Mouse (Mus musculus) heart, adult 2 months (tissue): ENCODE results near the gene Trim31. TPM values are rescaled to one million over a fixed set of nuclear protein-coding genes. Genes with fewer than 3 reads are reported as not detected.

Source experiments
- DNase-seq, 2 experiments: peaks; one replicate each; pipeline ENCODE4 v3.0.0; 2021
- H3K27ac ChIP-seq: fragments of 200-600 bp; 2 replicates; pipeline ENCODE4 v1.8.1; 2022
- H3K27me3 ChIP-seq: fragments of 200-500 bp; 2 replicates; pipeline ENCODE4 v1.6.1; 2012; ENCODE audit warnings: mild to moderate bottlenecking, low read length, inconsistent platforms, mixed read lengths; ENCODE audit not compliant: control insufficient read depth, insufficient read depth
- H3K36me3 ChIP-seq: fragments of 200-500 bp; 2 replicates; pipeline ENCODE4 v1.6.1; 2012; ENCODE audit warnings: low read length, inconsistent platforms; ENCODE audit not compliant: control insufficient read depth, insufficient read depth
- H3K4me1 ChIP-seq: fragments of 200-500 bp; 2 replicates; pipeline ENCODE4 v1.6.1; 2011; ENCODE audit warnings: low read length; ENCODE audit not compliant: control insufficient read depth, insufficient read depth
- H3K4me3 ChIP-seq: fragments of 200-600 bp; 2 replicates; pipeline ENCODE4 v1.8.1; 2022
- H3K79me2 ChIP-seq: fragments of 200-500 bp; replicated peaks from 2 replicates; pipeline ENCODE4 v1.6.1; 2012; ENCODE audit warnings: mild to moderate bottlenecking, inconsistent platforms, low read length, moderate library complexity, mixed read lengths; ENCODE audit not compliant: control insufficient read depth, insufficient read depth
- H3K9ac ChIP-seq: fragments of 200-500 bp; 2 replicates; pipeline ENCODE4 v1.6.1; 2012; ENCODE audit warnings: low read depth, mild to moderate bottlenecking, control low read depth, inconsistent platforms, low read length, mixed read lengths
- CTCF ChIP-seq: fragments of 200-600 bp; IDR thresholded peaks from 2 replicates; pipeline ENCODE4 v1.8.1; 2022; ENCODE audit warnings: antibody characterized with exemption, mild to moderate bottlenecking, moderate library complexity
- EP300 ChIP-seq: fragments of 200-500 bp; IDR thresholded peaks from 2 replicates; pipeline ENCODE4 v1.6.1; 2011; ENCODE audit warnings: low read depth, low read length, control low read depth; ENCODE audit not compliant: insufficient read depth
- POLR2A ChIP-seq: fragments of 200-500 bp; IDR thresholded peaks from 2 replicates; pipeline ENCODE4 v1.6.1; 2011; ENCODE audit warnings: mild to moderate bottlenecking, low read depth, low read length, control low read depth; ENCODE audit not compliant: insufficient read depth
- WGBS: fragments of 180-500 bp; shearing (Covaris S2); methylation state at CpG from one replicate; pipeline ENCODE4 v1.1.7; 2018; 5-methylcytosine and 5-hydroxymethylcytosine counted together
- intact Hi-C: fragments of 180-260 bp; cut with DNase I; formaldehyde crosslinking; loops from one replicate; pipeline ENCODE4 v1.15.1; 2025
- polyA plus RNA-seq: library from polyadenylated mRNA; depleted of rRNA; stranded (reverse); fragments of >200 nt; gene quantifications from 2 replicates; pipeline ENCODE4 v1.2.3, GENCODE M21; 2012
- total RNA-seq, 2 experiments: library from RNA; stranded (reverse); gene quantifications; 2 replicates each; pipeline ENCODE4 v1.2.3; 2021

Gene Trim31
- total and polyA plus RNA-seq, 3 experiments = not detected

DNA sequence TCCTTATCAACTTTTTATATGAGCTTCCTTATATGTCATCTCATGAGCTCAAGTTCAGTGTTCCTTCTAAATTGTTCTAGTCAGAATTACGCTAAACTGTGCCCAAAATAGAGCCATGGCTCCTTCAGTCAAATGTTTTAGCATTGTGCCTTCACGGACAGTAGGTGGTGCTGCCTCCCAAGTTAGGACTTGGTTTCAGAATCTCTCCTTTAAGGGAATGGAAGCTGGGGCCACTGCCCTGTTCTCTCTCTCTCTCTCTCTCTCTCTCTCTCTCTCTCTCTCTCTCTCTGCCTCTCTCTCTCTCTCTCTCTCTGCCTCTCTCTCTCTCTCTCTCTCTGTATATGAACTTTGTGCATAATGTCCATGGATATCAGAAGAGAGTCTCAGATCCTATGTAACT lies 5.6 kb upstream of the Trim31 start:
- intact Hi-C loops = loop anchor here (1.0 to 5.0 kb wide), 3 partner anchors 20 to 310 kb away; partner anchors contain the start of genes Gabbr1 and Olfr94
- TF ChIP-seq CTCF (peak; percentile 73), POLR2A (no peak)
- DNase-seq = peak in 1 of 2 experiments; percentile 33

DNA sequence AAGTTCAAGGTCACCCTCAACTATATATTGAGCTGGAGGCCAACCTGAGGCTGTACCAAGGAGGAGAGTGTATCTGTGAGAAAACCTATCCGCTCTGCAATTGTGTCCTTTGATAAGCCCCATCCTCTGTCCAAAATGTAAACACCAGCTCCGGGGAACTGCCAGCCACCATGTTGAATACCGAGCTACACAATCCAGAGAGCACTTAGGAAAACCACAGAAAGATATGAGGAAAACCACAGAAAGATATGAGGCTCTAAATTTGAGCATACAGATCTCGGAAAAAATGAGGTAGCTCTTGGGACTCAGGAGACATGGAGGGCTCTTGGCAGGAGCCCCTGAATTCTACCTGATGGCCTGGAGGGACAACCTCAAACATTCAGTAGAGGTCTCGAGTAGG lies 4.5 kb upstream of the Trim31 start:
- H3K9ac ChIP-seq = no peak overlapping the region
- H3K27ac ChIP-seq = no peak overlapping the region
- no peak overlapping the region for H3K4me3 ChIP-seq
- no peaks in the 10 kb centered on the region for H3K4me1 ChIP-seq
- H3K27me3 ChIP-seq = no peaks in the 10 kb centered on the region
- intact Hi-C loops = loop anchor here (5.0 kb wide), 2 partner anchors 154 to 309 kb away; partner anchors contain the start of genes Gabbr1 and Olfr94
- no peak for TF ChIP-seq POLR2A
- no peak for TF ChIP-seq CTCF
- TF ChIP-seq EP300 = no peak
- DNase-seq = no peak
- H3K36me3 ChIP-seq = no peaks in the 10 kb centered on the region
- WGBS = 38% methylated on average over 5 of the region's 5 CpGs
- no peaks in the 10 kb centered on the region for H3K79me2 ChIP-seq

More for the DNA sequence above, 5.6 kb upstream of the Trim31 start:
- Histone ChIP-seq H3K9ac (no peak overlapping the region), H3K27me3 (no peaks in the 10 kb centered on the region), H3K4me3 (no peak overlapping the region), H3K4me1 (no peaks in the 10 kb centered on the region), H3K27ac (no peak overlapping the region), H3K79me2 (no peaks in the 10 kb centered on the region), H3K36me3 (no peaks in the 10 kb centered on the region)
- 3% methylated on average over 2 of the region's 2 CpGs for WGBS

DNA sequence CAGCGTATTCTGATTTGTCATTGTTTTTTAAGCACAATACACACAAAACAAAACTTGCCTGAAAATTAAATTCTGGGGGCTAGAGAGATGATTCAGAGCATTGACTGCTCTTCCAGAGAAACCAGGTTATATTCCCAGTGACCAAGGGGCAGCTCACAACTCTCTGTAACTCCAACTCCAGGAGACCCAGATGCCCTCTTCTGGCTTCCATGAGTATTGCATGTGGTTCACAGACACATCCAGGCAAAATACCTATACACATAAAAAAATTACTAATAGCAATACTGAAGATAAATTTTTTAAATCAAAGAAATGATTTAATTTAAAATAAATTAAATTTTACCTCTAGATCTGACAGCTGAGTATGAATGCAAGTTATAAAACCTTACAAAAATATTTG lies 1.3 kb upstream of the Trim31 start:
- Histone ChIP-seq H3K36me3 (no peaks in the 10 kb centered on the region), H3K27me3 (no peaks in the 10 kb centered on the region), H3K4me1 (no peaks in the 10 kb centered on the region), H3K27ac (no peak overlapping the region), H3K9ac (no peak overlapping the region), H3K79me2 (no peaks in the 10 kb centered on the region), H3K4me3 (no peak overlapping the region)
- 93% methylated on average over 1 of the region's 1 CpGs for WGBS
- TF ChIP-seq EP300 (no peak), CTCF (peak; percentile 86)
- intact Hi-C loops = no loop called here
- no peak for DNase-seq

DNA sequence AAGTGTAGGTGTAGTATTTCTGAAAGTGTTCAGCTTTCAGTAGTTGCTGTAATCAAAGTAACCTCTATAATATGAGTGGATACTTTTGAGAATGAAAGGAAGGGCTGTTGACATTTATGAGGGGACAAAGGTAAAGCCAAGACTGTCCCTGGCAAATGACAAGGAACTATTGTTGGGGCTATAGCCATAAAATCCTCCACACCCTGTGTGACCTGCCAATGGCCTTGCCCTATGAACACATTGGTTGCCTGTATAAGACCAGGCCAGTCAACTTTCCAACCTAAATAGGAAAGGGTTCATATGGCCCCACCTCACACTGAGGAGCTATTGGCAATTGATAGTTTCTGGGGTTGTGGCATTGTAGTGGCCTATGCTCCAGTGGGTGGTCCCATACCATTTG lies 853 bp upstream of the Trim31 start:
- TF ChIP-seq CTCF (no peak), POLR2A (no peak), EP300 (no peak)
- Histone ChIP-seq H3K36me3 (no peaks in the 10 kb centered on the region), H3K4me3 (no peak overlapping the region), H3K9ac (no peak overlapping the region), H3K4me1 (no peaks in the 10 kb centered on the region), H3K79me2 (no peaks in the 10 kb centered on the region), H3K27me3 (no peaks in the 10 kb centered on the region), H3K27ac (no peak overlapping the region)
- no peak for DNase-seq
- intact Hi-C loops = no loop called here

DNA sequence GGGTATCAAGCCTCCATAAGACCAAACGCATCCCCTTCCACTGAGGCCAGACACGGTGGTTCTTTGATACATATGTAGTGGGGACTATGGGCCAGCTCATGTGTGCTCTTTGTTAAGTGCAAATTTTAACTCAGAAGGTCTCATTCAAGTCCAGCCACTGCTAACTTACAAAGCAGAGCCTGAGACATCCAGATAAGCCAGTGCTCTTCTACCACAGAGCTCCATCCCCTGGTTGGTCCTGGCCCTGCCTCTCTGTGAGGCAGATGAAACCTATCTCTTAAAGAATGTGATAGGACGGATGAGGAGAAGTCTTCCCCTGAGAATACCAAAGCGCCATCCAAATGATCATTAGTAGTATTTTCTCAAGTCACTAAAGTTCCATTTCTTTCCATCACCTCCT lies 1.5 kb downstream of the Trim31 start:
- Histone ChIP-seq H3K36me3 (no peaks in the 10 kb centered on the region), H3K4me3 (no peak overlapping the region), H3K4me1 (no peaks in the 10 kb centered on the region), H3K79me2 (no peaks in the 10 kb centered on the region), H3K9ac (no peak overlapping the region), H3K27me3 (no peaks in the 10 kb centered on the region), H3K27ac (no peak overlapping the region)
- DNase-seq = no peak
- intact Hi-C loops = no loop called here
- WGBS = 71% methylated on average over 4 of the region's 4 CpGs
- TF ChIP-seq EP300 (no peak), CTCF (no peak), POLR2A (no peak)

DNA sequence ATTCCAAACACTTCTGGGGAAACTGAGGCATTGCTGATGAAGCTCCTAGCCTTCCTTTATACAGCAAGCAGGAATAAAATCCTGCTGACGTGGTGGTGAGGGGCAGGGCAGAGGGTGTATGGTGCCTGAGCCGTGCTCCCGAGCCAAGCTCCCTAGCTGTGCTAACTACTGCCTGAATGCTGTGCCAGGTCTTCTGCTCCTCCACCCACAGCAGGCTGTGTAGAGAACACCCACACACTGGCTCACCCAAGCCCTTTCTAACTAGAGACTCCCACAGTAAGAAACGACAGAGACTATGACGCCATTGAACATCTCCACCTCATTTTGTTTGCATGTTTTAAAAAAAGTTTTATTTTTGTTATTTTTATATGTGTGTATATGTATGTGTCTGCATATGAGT lies 2.1 kb downstream of the Trim31 start:
- intact Hi-C loops = no loop called here
- TF ChIP-seq POLR2A (no peak), CTCF (no peak), EP300 (no peak)
- WGBS = 67% methylated on average over 5 of the region's 5 CpGs

DNA sequence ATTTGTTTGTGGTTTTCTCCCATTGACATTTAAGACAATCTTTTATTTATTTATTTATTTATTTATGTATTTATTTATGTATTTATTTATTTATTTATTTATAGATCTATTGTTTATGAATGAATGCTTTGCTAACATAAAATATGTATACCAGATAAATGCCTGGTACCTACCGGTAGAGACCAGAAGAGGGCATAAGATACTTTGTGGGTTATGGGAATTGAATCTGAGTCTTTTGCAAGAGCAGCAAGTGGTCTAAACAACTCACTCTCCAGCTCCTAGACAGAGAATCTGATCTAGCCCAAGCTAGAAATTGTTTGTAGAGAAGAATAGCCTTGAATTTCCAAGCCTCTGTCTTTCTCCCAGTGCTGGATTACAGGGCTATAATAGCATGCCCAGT lies 2.8 kb downstream of the Trim31 start:
- intact Hi-C loops = no loop called here
- no peak overlapping the region for H3K4me3 ChIP-seq
- H3K27me3 ChIP-seq = no peaks in the 10 kb centered on the region
- WGBS = 25% methylated on average over 1 of the region's 1 CpGs
- no peak for DNase-seq
- no peak for TF ChIP-seq EP300
- TF ChIP-seq POLR2A = no peak
- TF ChIP-seq CTCF = peak; percentile 47
- H3K36me3 ChIP-seq = no peaks in the 10 kb centered on the region
- no peaks in the 10 kb centered on the region for H3K4me1 ChIP-seq
- no peaks in the 10 kb centered on the region for H3K79me2 ChIP-seq
- no peak overlapping the region for H3K9ac ChIP-seq
- H3K27ac ChIP-seq = no peak overlapping the region

More for the DNA sequence above, 2.1 kb downstream of the Trim31 start:
- H3K4me3 ChIP-seq = no peak overlapping the region
- no peaks in the 10 kb centered on the region for H3K36me3 ChIP-seq
- H3K27ac ChIP-seq = no peak overlapping the region
- DNase-seq = no peak
- H3K4me1 ChIP-seq = no peaks in the 10 kb centered on the region
- H3K79me2 ChIP-seq = no peaks in the 10 kb centered on the region
- H3K27me3 ChIP-seq = no peaks in the 10 kb centered on the region
- H3K9ac ChIP-seq = no peak overlapping the region
